Mouse (Mus musculus) limb, embryonic 11.5 days (tissue): ENCODE results near the gene Olfr331. TPM values are rescaled to one million over a fixed set of nuclear protein-coding genes. Genes with fewer than 3 reads are reported as not detected.

Experiments used
- ATAC-seq: fragments of 200-750 bp; cut with Nextera tagmentation; 2 replicates; pipeline ENCODE4 v1.8.0; 2017; ENCODE audit warnings: low read depth; ENCODE audit not compliant: insufficient number of reproducible peaks, low FRiP score, low TSS enrichment
- DNase-seq: peaks from one replicate; pipeline ENCODE4 v3.0.0-alpha.2; 2015; ENCODE audit warnings: low spot score
- H3K27ac ChIP-seq: fragments of 300-500 bp; sonication (generic); replicated peaks from 2 replicates; pipeline ENCODE4 v1.5.1; 2014; ENCODE audit warnings: low read depth, mild to moderate bottlenecking, low read length
- H3K27me3 ChIP-seq: fragments of 300-500 bp; sonication (generic); 2 replicates; pipeline ENCODE4 v1.6.1; 2014; ENCODE audit warnings: mild to moderate bottlenecking, low read length, mixed read lengths; ENCODE audit not compliant: control insufficient read depth, insufficient read depth
- H3K36me3 ChIP-seq: fragments of 300-500 bp; sonication (generic); 2 replicates; pipeline ENCODE4 v1.6.1; 2014; ENCODE audit warnings: mild to moderate bottlenecking, low read length, moderate library complexity, mixed read lengths; ENCODE audit not compliant: control insufficient read depth, insufficient read depth
- H3K4me1 ChIP-seq: fragments of 300-500 bp; sonication (generic); 2 replicates; pipeline ENCODE4 v1.6.1; 2014; ENCODE audit warnings: low read length, mixed read lengths; ENCODE audit not compliant: control insufficient read depth, insufficient read depth
- H3K4me2 ChIP-seq: fragments of 300-500 bp; sonication (generic); 2 replicates; pipeline ENCODE4 v1.6.1; 2014; ENCODE audit warnings: low read depth, mild to moderate bottlenecking, moderate library complexity; ENCODE audit not compliant: severe bottlenecking
- H3K4me3 ChIP-seq: fragments of 300-500 bp; sonication (generic); 2 replicates; pipeline ENCODE4 v1.5.1; 2014; ENCODE audit warnings: low read depth, low read length
- H3K9ac ChIP-seq: fragments of 300-500 bp; sonication (generic); 2 replicates; pipeline ENCODE4 v1.6.1; 2014; ENCODE audit warnings: mild to moderate bottlenecking, low read length
- H3K9me3 ChIP-seq: fragments of 300-500 bp; sonication (generic); 2 replicates; pipeline ENCODE4 v1.6.1; 2016; ENCODE audit warnings: low read length; ENCODE audit not compliant: control insufficient read depth
- WGBS: fragments of 180-500 bp; shearing (Covaris S2); extraction: QIAGEN DNeasy Blood & Tissue Kit; methylation state at CpG from one replicate; pipeline ENCODE4 v1.1.7; 2014; 5-methylcytosine and 5-hydroxymethylcytosine counted together
- polyA plus RNA-seq: library from polyadenylated mRNA; unstranded; fragments of >200 nt; fragmentation: Nextera tagmentation; extraction: Ambion mirVana; gene quantifications from 2 replicates; pipeline ENCODE4 v1.2.1, GENCODE M21; 2014

Gene Olfr331
- polyA plus RNA-seq, 1 experiment from 2014 or later, result not detected

GRCm38 (mm10) chr11:58462170-58462569 is 40.2 kb downstream of the Olfr331 start, which contains the start of gene Olfr30:
Gene Olfr30, minus strand, starts transcription at chr11:58462270.
- no peak for ATAC-seq
- no peak for DNase-seq

GRCm38 (mm10) chr11:58453592-58453991 is 48.8 kb downstream of the Olfr331 start:
- ATAC-seq (peak; percentile 70; the same call in 1 of the 2 replicates), DNase-seq (peak; percentile 44)
- Histone ChIP-seq H3K27ac (no peak overlapping the region), H3K4me3 (no peak overlapping the region), H3K27me3 (no peaks in the 10 kb centered on the region), H3K4me1 (peaks cover 5% of the 10 kb centered on the region; the same call in 1 of the 2 replicates), H3K9me3 (no peaks in the 10 kb centered on the region), H3K9ac (no peak overlapping the region), H3K4me2 (no peak overlapping the region), H3K36me3 (no peaks in the 10 kb centered on the region)
- 17% methylated on average over 4 of the region's 4 CpGs for WGBS

More at GRCm38 (mm10) chr11:58462170-58462569, 40.2 kb downstream of the Olfr331 start, which contains the start of gene Olfr30:
- Histone ChIP-seq H3K4me3 (no peak within 1 kb of the TSS), H3K9ac (no peak within 1 kb of the TSS), H3K27ac (no peak within 1 kb of the TSS), H3K36me3 (no peaks in the 10 kb centered on the region), H3K27me3 (no peaks in the 10 kb centered on the region), H3K4me1 (no peaks in the 10 kb centered on the region), H3K4me2 (no peak within 1 kb of the TSS), H3K9me3 (no peaks in the 10 kb centered on the region)

GRCm38 (mm10) chr11:58452759-58453158 is 49.6 kb downstream of the Olfr331 start, which contains the start of gene Lypd9:
Gene Lypd9, minus strand, starts transcription at chr11:58452923.
- Histone ChIP-seq H3K27me3 (no peaks in the 10 kb centered on the region), H3K4me3 (no peak within 1 kb of the TSS), H3K4me2 (no peak within 1 kb of the TSS), H3K9me3 (no peaks in the 10 kb centered on the region), H3K36me3 (no peaks in the 10 kb centered on the region), H3K9ac (no peak within 1 kb of the TSS), H3K27ac (no peak within 1 kb of the TSS), H3K4me1 (peaks cover 5% of the 10 kb centered on the region; the same call in 1 of the 2 replicates)
- ATAC-seq (no peak), DNase-seq (no peak)
- WGBS, result 98% methylated on average over 9 of the region's 9 CpGs

Other genes with a start within 250 kb of the Olfr331 start
- not detected in 2 replicates for gene 4930438A08Rik, start 227.8 kb downstream of the Olfr331 start, polyA plus RNA-seq
- 12.5 and 14.2 TPM in 2 replicates for gene Zfp692, start 195.5 kb downstream of the Olfr331 start, polyA plus RNA-seq
- gene Zfp672, start 172.2 kb downstream of the Olfr331 start, polyA plus RNA-seq, result 24.6 and 28.2 TPM in 2 replicates
- 27.0 and 27.7 TPM in 2 replicates for gene Sh3bp5l, start 171.8 kb downstream of the Olfr331 start, polyA plus RNA-seq
- not detected in 2 replicates for gene Lypd8, start 123.5 kb downstream of the Olfr331 start, polyA plus RNA-seq
- gene 1810065E05Rik, start 81.5 kb downstream of the Olfr331 start, polyA plus RNA-seq, result 0.28 TPM in 1 of 2 replicates, not detected in the other
- gene Gm12253, start 70.0 kb downstream of the Olfr331 start, polyA plus RNA-seq, result not detected in 2 replicates
- not detected in 2 replicates for gene Lypd9, start 49.6 kb downstream of the Olfr331 start, polyA plus RNA-seq
- gene Olfr30, start 40.3 kb downstream of the Olfr331 start, polyA plus RNA-seq, result not detected in 2 replicates
- not detected in 2 replicates for gene Olfr332, start 10.0 kb downstream of the Olfr331 start, polyA plus RNA-seq
- gene Olfr330, start 32.3 kb upstream of the Olfr331 start, polyA plus RNA-seq, result not detected in 2 replicates
- not detected in 2 replicates for gene Olfr329-ps, start 43.9 kb upstream of the Olfr331 start, polyA plus RNA-seq
- 0.09 TPM in 1 of 2 replicates, not detected in the other for gene Olfr328, start 53.1 kb upstream of the Olfr331 start, polyA plus RNA-seq
- gene Olfr224, start 68.0 kb upstream of the Olfr331 start, polyA plus RNA-seq, result not detected in 2 replicates
- gene Olfr325, start 75.2 kb upstream of the Olfr331 start, polyA plus RNA-seq, result not detected in 2 replicates
- gene Olfr324, start 92.5 kb upstream of the Olfr331 start, polyA plus RNA-seq, result not detected in 2 replicates
- not detected in 2 replicates for gene 2210407C18Rik, start 113.5 kb upstream of the Olfr331 start, polyA plus RNA-seq
- gene Olfr323, start 127.9 kb upstream of the Olfr331 start, polyA plus RNA-seq, result not detected in 2 replicates
- gene Trim58, start 137.9 kb upstream of the Olfr331 start, polyA plus RNA-seq, result 0.08 and 0.38 TPM in 2 replicates
- not detected in 2 replicates for gene Olfr322, start 156.2 kb upstream of the Olfr331 start, polyA plus RNA-seq
- gene Olfr320, start 178.5 kb upstream of the Olfr331 start, polyA plus RNA-seq, result not detected in 2 replicates
- gene Olfr319, start 196.6 kb upstream of the Olfr331 start, polyA plus RNA-seq, result not detected in 2 replicates
- gene Olfr318, start 221.4 kb upstream of the Olfr331 start, polyA plus RNA-seq, result not detected in 2 replicates
- gene Olfr317, start 236.6 kb upstream of the Olfr331 start, polyA plus RNA-seq, result 0.07 TPM in 1 of 2 replicates, not detected in the other